Mouse (Mus musculus) bone marrow, adult 2 months (tissue): Measurements from ENCODE around the gene Selplg.

ENCODE experiments used
- CTCF ChIP-seq: fragments of 200-500 bp; IDR thresholded peaks from 2 replicates; pipeline ENCODE4 v1.5.1; 2011; ENCODE audit warnings: low read length, control low read depth; ENCODE audit not compliant: control insufficient read depth, insufficient read depth
- POLR2A ChIP-seq: fragments of 200-500 bp; IDR thresholded peaks from 2 replicates; pipeline ENCODE4 v1.6.1; 2011; ENCODE audit warnings: low read depth, mild to moderate bottlenecking, control low read depth, low read length, borderline replicate concordance; ENCODE audit not compliant: control insufficient read depth

DNA sequence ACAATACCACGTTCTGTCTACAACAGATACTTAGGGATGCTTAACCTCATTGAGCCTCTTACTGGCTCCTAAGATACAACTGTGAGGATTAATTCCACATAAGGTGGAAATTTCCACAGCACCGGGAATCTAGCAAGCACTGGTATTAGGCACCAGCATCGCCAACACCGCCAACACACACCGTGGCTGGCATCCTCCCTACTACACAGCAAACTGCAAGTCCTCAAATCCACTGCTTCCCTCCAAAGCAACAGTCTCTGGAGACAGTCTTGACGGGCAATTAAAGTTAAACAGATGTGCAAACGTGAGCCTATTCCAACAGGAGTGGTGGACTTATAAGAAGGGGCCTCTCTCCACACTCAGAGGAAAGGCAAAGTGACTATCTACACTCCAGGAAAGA lies 51.2 kb downstream of the Selplg start:
- no peak for TF ChIP-seq CTCF
- no peak for TF ChIP-seq POLR2A
